Mouse (Mus musculus): Measurements from ENCODE around the gene Slco2a1. TPM values are rescaled to one million over a fixed set of nuclear protein-coding genes. Genes with fewer than 3 reads are reported as not detected.

Gene Slco2a1
- polyA plus RNA-seq (2012; rRNA removed): 30.4 and 41.7 TPM in 2 replicates

GRCm38 (mm10) chr9:102988462-102988861, at the start of gene Slco2a1:
Slco2a1 (plus strand) TSS chr9:102988712.

GRCm38 (mm10) chr9:103111621-103112470, 123.3 kb downstream of the Slco2a1 start, which contains the start of gene Rab6b:
Rab6b (plus strand) TSS chr9:103111787.

Other genes with a start within 250 kb of the Slco2a1 start
- gene Ryk, start 153.8 kb upstream of the Slco2a1 start, polyA plus RNA-seq (2012; rRNA removed): 15.5 and 20.2 TPM in 2 replicates
- 7.1 and 7.7 TPM in 2 replicates for gene Rab6b, start 123.1 kb downstream of the Slco2a1 start, polyA plus RNA-seq (2012; rRNA removed)
- 22.2 and 24.1 TPM in 2 replicates for gene Srprb, start 213.4 kb downstream of the Slco2a1 start, polyA plus RNA-seq (2012; rRNA removed)
- 0.16 TPM in 1 of 2 replicates, not detected in the other for gene Gm20425, start 241.6 kb downstream of the Slco2a1 start, polyA plus RNA-seq (2012; rRNA removed)
- 34.0 and 46.7 TPM in 2 replicates for gene Trf, start 241.7 kb downstream of the Slco2a1 start, polyA plus RNA-seq (2012; rRNA removed)